Mouse (Mus musculus): Measurements from ENCODE around the gene Skap2. TPM values are rescaled to one million over a fixed set of nuclear protein-coding genes. Genes with fewer than 3 reads are reported as not detected.

Skap2 gene
- polyA plus RNA-seq, 1 experiment from 2014 or later, result 18.3 TPM

GRCm38 (mm10) chr6:51886902-51887431, 125.4 kb downstream of the Skap2 start:
- no peak for ATAC-seq (ENCODE audit: extremely low read depth, insufficient number of reproducible peaks, low FRiP score, low TSS enrichment)
- no peaks in the 10 kb centered on the region for H3K9me3 ChIP-seq
- WGBS, result 26% methylated on average over 3 of the region's 3 CpGs
- peaks cover 31% of the 10 kb centered on the region for H3K4me1 ChIP-seq
- peak overlapping the region; percentile 60 for H3K27ac ChIP-seq (replicated peaks)
- no peak overlapping the region for H3K4me3 ChIP-seq
- H3K27me3 ChIP-seq (replicated peaks), result no peaks in the 10 kb centered on the region
- no peaks in the 10 kb centered on the region for H3K36me3 ChIP-seq
- no peak overlapping the region for H3K4me2 ChIP-seq
- H3K9ac ChIP-seq, result no peak overlapping the region

DNA sequence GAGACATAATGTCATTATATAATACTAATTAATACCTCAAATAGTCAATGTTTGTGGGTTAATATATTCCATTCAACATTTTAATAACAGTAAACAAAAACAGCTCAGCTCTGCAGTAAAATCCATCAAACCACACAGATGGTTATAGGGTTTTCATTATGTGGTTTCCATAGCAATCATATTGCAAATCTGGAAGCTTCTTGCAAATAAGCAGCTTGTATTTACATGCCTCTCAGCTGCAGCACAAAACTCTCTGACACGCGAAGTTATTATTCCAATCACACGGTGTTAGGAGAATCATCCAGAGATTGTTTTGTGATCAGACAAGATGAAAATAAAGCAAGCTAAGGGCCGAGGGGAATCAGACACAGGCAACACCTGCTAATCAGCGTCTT, 129.5 kb downstream of the Skap2 start:
- H3K4me1 ChIP-seq, result peaks cover 38% of the 10 kb centered on the region
- no peaks in the 10 kb centered on the region for H3K27me3 ChIP-seq (replicated peaks)
- H3K9ac ChIP-seq, result no peak overlapping the region
- no peaks in the 10 kb centered on the region for H3K36me3 ChIP-seq
- ATAC-seq (ENCODE audit: extremely low read depth, insufficient number of reproducible peaks, low FRiP score, low TSS enrichment), result no peak
- no peak overlapping the region for H3K27ac ChIP-seq (replicated peaks)
- H3K9me3 ChIP-seq, result no peaks in the 10 kb centered on the region
- no peak overlapping the region for H3K4me2 ChIP-seq
- no peak overlapping the region for H3K4me3 ChIP-seq
- 79% methylated on average over 5 of the region's 5 CpGs for WGBS

DNA sequence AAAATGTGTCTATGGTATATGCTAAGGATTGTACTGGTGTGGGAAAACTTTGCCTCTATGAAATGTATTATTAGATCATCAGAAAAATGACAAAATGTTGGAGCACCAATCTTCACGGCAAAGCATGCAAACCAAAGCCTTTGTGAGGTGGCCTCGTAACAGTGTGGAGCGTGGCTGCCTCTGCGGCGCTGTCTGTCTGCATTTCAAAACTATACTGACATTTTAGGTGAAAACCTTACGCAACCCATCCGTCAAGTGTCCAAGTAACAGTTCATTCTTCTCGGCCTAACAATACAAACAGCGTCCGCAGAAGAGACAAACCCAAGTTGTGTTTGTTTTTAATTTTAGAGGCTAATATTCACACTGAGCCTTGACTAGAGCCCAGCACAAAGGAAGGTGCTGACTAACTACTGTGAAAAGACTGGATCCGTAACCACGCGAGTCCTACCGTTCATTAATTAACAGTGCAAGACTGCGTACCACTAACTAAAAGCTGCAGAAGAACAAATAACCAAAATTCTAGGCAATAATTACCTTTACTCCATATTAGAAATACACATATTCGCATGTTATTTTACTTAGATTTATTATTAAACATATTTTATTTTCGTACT, 130.0 kb downstream of the Skap2 start:
- Histone ChIP-seq H3K4me2 (no peak overlapping the region), H3K36me3 (no peaks in the 10 kb centered on the region), H3K4me3 (no peak overlapping the region), H3K9ac (no peak overlapping the region), H3K4me1 (peaks cover 35% of the 10 kb centered on the region), H3K27ac (replicated peaks) (0 out of 2 replicates have a peak overlapping the region, but pooled peaks have one; percentile 21), H3K27me3 (replicated peaks) (no peaks in the 10 kb centered on the region), H3K9me3 (no peaks in the 10 kb centered on the region)
- no peak for ATAC-seq (ENCODE audit: extremely low read depth, insufficient number of reproducible peaks, low FRiP score, low TSS enrichment)
- WGBS, result 86% methylated on average over 17 of the region's 17 CpGs

DNA sequence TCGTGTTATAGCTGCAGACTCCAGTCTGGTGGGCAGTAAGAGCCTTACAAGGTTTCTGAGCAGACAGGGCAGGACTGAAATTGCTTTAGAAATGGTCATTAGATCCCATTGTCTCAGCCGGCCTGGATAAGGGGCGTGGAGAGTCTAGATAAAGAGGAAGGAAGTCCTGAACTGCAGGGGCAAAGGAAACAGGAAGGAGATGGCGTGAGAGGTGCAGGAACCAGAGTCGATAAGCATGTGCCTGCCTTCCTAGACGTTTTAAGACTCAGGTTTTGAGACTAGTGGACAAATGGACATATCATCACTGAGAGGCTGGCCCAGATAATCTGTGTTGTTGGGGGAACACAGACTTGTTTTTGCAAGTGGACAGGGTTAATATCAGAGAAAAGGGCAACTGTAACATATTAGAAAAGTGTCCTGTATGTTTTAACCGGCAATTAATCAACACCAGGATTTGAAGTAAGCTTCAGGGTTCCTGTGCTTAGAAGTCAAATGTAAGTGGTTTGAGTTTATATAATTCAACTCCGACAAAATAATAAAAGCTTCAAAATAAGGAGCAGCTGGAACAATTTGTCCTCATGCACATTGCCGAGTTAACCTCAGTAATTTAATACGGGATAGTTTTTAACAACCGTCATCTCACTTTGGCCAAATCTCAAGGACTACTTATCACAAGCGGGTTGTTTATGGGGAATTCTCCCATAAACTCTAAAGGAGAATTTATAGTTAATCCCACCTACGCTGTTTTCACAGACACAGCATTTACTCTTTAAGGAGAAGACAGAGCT, 131.0 kb downstream of the Skap2 start:
- peak overlapping the region; percentile 89 for H3K27ac ChIP-seq (replicated peaks)
- H3K9me3 ChIP-seq, result no peaks in the 10 kb centered on the region
- H3K9ac ChIP-seq, result 0 out of 2 replicates have a peak overlapping the region, but pooled peaks have one; percentile 10
- ATAC-seq (ENCODE audit: extremely low read depth, insufficient number of reproducible peaks, low FRiP score, low TSS enrichment), result no peak
- peaks cover 34% of the 10 kb centered on the region for H3K4me1 ChIP-seq
- H3K4me3 ChIP-seq, result no peak overlapping the region
- no peaks in the 10 kb centered on the region for H3K36me3 ChIP-seq
- H3K27me3 ChIP-seq (replicated peaks), result no peaks in the 10 kb centered on the region
- H3K4me2 ChIP-seq, result peak overlapping the region; percentile 31
- 48% methylated on average over 13 of the region's 13 CpGs for WGBS

DNA sequence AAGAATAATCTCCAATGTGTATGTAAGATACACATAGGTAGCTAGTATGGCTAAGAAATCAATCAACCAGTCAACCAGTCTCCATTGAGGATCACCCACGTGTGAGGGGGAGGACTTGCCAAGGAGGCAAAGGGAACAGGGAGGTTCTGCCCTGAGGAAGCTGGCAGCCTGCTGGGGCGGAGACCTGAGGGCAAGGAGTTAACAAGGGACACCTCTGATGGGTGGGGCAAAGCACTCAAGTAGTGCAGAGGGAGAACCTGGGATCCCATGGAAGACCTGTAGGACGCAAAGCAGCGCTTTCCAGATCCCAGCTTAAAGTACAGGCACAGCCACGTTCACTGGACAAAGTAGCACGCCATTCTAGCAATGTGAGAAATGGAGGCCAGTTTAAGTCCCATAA, 131.6 kb downstream of the Skap2 start:
- Histone ChIP-seq H3K4me3 (no peak overlapping the region), H3K9me3 (no peaks in the 10 kb centered on the region), H3K27ac (replicated peaks) (peak overlapping the region; percentile 89), H3K27me3 (replicated peaks) (no peaks in the 10 kb centered on the region), H3K4me1 (peaks cover 38% of the 10 kb centered on the region), H3K4me2 (peak overlapping the region; percentile 31), H3K36me3 (no peaks in the 10 kb centered on the region), H3K9ac (0 out of 2 replicates have a peak overlapping the region, but pooled peaks have one; percentile 10)
- WGBS, result 45% methylated on average over 6 of the region's 6 CpGs
- no peak for ATAC-seq (ENCODE audit: extremely low read depth, insufficient number of reproducible peaks, low FRiP score, low TSS enrichment)

- peak overlapping the region; percentile 3 for H3K27ac ChIP-seq (replicated peaks)
- H3K36me3 ChIP-seq, result no peaks in the 10 kb centered on the region
- WGBS, result 62% methylated on average over 2 of the region's 2 CpGs
- H3K9ac ChIP-seq, result no peak overlapping the region
- H3K4me3 ChIP-seq, result no peak overlapping the region
- no peak overlapping the region for H3K4me2 ChIP-seq
- H3K9me3 ChIP-seq, result no peaks in the 10 kb centered on the region
- no peak for ATAC-seq (ENCODE audit: extremely low read depth, insufficient number of reproducible peaks, low FRiP score, low TSS enrichment)
- no peaks in the 10 kb centered on the region for H3K27me3 ChIP-seq (replicated peaks)
- H3K4me1 ChIP-seq, result peaks cover 39% of the 10 kb centered on the region
Observed at GRCm38 (mm10) chr6:51878551-51878950, 133.8 kb downstream of the Skap2 start.

DNA sequence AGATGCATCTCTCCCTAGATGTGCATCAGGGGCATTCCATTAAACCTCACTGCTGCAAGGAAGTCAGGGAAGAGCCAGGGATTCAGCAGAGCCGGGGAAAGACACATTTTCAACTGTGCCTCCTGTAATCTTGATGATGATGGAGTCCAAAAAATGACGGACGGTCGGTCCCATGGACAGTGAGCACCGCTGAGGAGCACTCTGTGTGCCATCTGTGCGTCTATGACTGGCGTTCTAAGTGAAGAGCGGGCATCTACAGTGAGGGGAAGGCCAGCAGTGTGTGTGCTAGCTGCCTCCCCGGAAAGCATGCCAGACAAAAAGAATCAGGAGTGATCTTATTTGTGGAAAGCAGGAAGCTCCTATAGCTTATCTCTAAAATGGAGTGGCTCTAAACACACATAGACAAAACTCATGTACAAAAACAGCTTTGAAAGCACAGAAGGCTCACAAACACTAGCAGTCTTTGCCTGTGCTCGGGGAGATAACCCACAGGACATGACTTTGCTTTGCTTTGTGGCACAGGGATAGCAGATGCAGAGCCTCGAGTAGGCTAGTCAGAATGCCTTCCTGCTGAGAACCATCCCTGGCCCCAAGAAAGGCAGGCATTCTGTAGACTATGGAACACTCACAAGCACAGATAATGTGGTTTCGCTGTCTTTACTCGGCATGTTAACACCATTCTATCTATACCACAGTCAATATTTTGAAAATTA, 135.4 kb downstream of the Skap2 start:
- WGBS, result 45% methylated on average over 13 of the region's 13 CpGs
- no peak for ATAC-seq (ENCODE audit: extremely low read depth, insufficient number of reproducible peaks, low FRiP score, low TSS enrichment)
- Histone ChIP-seq H3K4me3 (no peak overlapping the region), H3K4me2 (no peak overlapping the region), H3K9ac (0 out of 2 replicates have a peak overlapping the region, but pooled peaks have one; percentile 19), H3K9me3 (no peaks in the 10 kb centered on the region), H3K4me1 (peaks cover 39% of the 10 kb centered on the region), H3K27ac (replicated peaks) (peak overlapping the region; percentile 20), H3K36me3 (no peaks in the 10 kb centered on the region), H3K27me3 (replicated peaks) (no peaks in the 10 kb centered on the region)

DNA sequence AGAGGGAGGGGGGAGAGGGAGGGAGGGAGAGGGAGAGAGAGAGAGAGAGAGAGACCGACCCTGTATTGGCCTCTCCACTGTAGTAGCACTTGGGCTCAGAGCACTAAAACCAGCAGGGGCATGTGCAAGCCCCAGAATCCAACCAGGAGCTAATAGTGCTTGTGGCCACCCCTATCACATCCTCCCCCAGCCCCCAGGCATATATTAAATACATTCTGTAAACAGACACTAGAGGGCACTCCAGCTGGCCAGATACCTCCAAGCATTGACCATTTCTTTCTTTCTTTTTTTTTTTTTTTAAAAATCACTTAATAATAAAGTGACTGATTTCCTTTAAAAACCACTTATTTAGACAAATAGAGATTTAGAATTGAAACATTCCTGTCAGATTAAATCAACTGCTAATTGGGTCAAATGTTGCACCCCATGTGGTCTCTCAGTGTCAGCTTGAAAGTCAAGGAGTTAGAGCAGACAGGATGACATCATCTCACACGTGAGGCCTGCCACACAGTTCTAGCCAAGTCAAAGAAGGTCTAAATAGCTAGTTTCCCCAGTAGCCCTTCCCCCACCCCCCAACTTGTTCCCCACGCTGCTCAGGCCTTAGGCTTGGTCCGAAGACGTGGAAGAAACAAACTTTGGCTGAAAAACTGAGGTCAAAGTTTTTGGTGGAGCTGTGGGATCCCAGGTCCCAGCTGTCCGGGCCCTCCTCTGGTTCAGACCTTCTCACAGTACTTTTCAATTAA, 136.3 kb downstream of the Skap2 start:
- no peak overlapping the region for H3K4me2 ChIP-seq
- H3K36me3 ChIP-seq, result no peaks in the 10 kb centered on the region
- WGBS, result 29% methylated on average over 6 of the region's 6 CpGs
- H3K9ac ChIP-seq, result no peak overlapping the region
- peaks cover 34% of the 10 kb centered on the region for H3K4me1 ChIP-seq
- no peak overlapping the region for H3K4me3 ChIP-seq
- no peak overlapping the region for H3K27ac ChIP-seq (replicated peaks)
- H3K9me3 ChIP-seq, result no peaks in the 10 kb centered on the region
- ATAC-seq (ENCODE audit: extremely low read depth, insufficient number of reproducible peaks, low FRiP score, low TSS enrichment), result no peak
- H3K27me3 ChIP-seq (replicated peaks), result no peaks in the 10 kb centered on the region

DNA sequence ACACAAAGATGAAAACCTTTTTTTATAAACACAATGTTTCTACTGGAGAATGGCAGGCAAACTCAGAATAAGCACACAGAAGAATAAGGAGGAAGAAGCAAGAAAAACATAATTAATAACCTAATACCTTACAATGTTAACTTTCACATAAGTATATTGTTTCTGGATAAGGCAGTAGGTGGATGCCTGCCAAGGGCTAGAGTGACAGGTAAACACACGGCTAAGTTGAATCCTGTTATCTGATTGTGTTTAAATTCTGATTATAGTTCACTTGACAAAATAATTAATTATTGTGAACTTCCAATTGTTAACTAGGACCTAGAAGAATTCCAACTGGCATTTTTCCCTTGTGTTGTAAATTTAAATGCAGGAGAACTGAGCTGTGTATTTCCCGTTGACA, 138.3 kb downstream of the Skap2 start:
- Histone ChIP-seq H3K36me3 (no peaks in the 10 kb centered on the region), H3K4me2 (no peak overlapping the region), H3K4me3 (no peak overlapping the region), H3K9me3 (no peaks in the 10 kb centered on the region), H3K4me1 (peaks cover 28% of the 10 kb centered on the region), H3K27ac (replicated peaks) (no peak overlapping the region), H3K9ac (no peak overlapping the region), H3K27me3 (replicated peaks) (no peaks in the 10 kb centered on the region)
- WGBS, result 62% methylated on average over 2 of the region's 2 CpGs
- no peak for ATAC-seq (ENCODE audit: extremely low read depth, insufficient number of reproducible peaks, low FRiP score, low TSS enrichment)

- H3K27me3 ChIP-seq (replicated peaks), result no peaks in the 10 kb centered on the region
- H3K4me1 ChIP-seq, result peaks cover 4% of the 10 kb centered on the region
- H3K4me3 ChIP-seq, result no peak overlapping the region
- ATAC-seq (ENCODE audit: extremely low read depth, insufficient number of reproducible peaks, low FRiP score, low TSS enrichment), result no peak
- WGBS, result 18% methylated on average over 1 of the region's 1 CpGs
- no peak overlapping the region for H3K27ac ChIP-seq (replicated peaks)
- no peaks in the 10 kb centered on the region for H3K9me3 ChIP-seq
- H3K4me2 ChIP-seq, result no peak overlapping the region
- no peaks in the 10 kb centered on the region for H3K36me3 ChIP-seq
- no peak overlapping the region for H3K9ac ChIP-seq
Observed at GRCm38 (mm10) chr6:51871135-51871534, 141.2 kb downstream of the Skap2 start.

DNA sequence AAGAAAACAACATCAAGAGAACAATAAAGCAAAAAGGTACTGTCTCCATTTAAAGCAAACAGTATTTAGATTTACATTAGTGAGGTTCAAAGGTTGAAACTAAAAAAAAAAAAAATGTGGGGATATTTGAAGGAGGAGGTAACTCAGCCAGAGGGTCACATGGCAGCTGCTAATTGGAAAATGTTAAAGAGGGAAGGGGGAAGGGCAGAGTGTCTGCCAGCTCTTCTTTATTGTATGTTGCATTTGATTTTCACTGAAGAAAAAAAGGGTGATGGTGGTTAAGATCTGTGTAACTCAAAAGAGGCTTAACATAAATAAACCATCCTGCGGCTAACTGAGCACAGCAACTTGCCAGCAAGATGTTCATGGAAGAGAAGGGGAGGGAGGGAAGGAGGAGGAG, 142.1 kb downstream of the Skap2 start:
- no peak for ATAC-seq (ENCODE audit: extremely low read depth, insufficient number of reproducible peaks, low FRiP score, low TSS enrichment)
- Histone ChIP-seq H3K4me3 (no peak overlapping the region), H3K9me3 (no peaks in the 10 kb centered on the region), H3K27me3 (replicated peaks) (no peaks in the 10 kb centered on the region), H3K36me3 (no peaks in the 10 kb centered on the region), H3K9ac (no peak overlapping the region), H3K27ac (replicated peaks) (no peak overlapping the region), H3K4me2 (no peak overlapping the region), H3K4me1 (no peaks in the 10 kb centered on the region)
- WGBS, result 70% methylated on average over 1 of the region's 1 CpGs
